Mouse (Mus musculus) forebrain, embryonic 15.5 days (tissue): ENCODE measurements around the gene Plekha8. TPM values are rescaled to one million over a fixed set of nuclear protein-coding genes. Genes with fewer than 3 reads are reported as not detected.

Source experiments
- ATAC-seq: fragments of 200-750 bp; cut with Nextera tagmentation; replicated peaks from 2 replicates; pipeline ENCODE4 v1.8.0; 2017; ENCODE audit warnings: mild to moderate bottlenecking, moderate TSS enrichment, moderate library complexity
- H3K27ac ChIP-seq: fragments of 300-500 bp; sonication (generic); replicated peaks from 2 replicates; pipeline ENCODE4 v1.5.1; 2015; ENCODE audit warnings: mild to moderate bottlenecking, inconsistent platforms
- H3K27me3 ChIP-seq: fragments of 300-500 bp; sonication (generic); 2 replicates; pipeline ENCODE4 v1.6.1; 2015; ENCODE audit warnings: inconsistent platforms
- H3K36me3 ChIP-seq: fragments of 300-500 bp; sonication (generic); 2 replicates; pipeline ENCODE4 v1.6.1; 2015; ENCODE audit warnings: mild to moderate bottlenecking, inconsistent platforms
- H3K4me1 ChIP-seq: fragments of 300-500 bp; sonication (generic); 2 replicates; pipeline ENCODE4 v1.6.1; 2015; ENCODE audit warnings: inconsistent platforms
- H3K4me2 ChIP-seq: fragments of 300-500 bp; sonication (generic); replicated peaks from 2 replicates; pipeline ENCODE4 v1.6.1; 2015; ENCODE audit warnings: mild to moderate bottlenecking, inconsistent platforms
- H3K4me3 ChIP-seq: fragments of 300-500 bp; sonication (generic); 2 replicates; pipeline ENCODE4 v1.5.1; 2015; ENCODE audit warnings: mild to moderate bottlenecking, inconsistent platforms
- H3K9ac ChIP-seq: fragments of 300-500 bp; sonication (generic); replicated peaks from 2 replicates; pipeline ENCODE4 v1.6.1; 2015; ENCODE audit warnings: mild to moderate bottlenecking, inconsistent platforms
- H3K9me3 ChIP-seq: fragments of 300-500 bp; sonication (generic); 2 replicates; pipeline ENCODE4 v1.6.1; 2016; ENCODE audit warnings: inconsistent platforms
- WGBS: fragments of 180-500 bp; shearing (Covaris S2); methylation state at CpG from one replicate; pipeline ENCODE4 v1.1.7; 2015; ENCODE audit warnings: mixed read lengths; 5-methylcytosine and 5-hydroxymethylcytosine counted together
- polyA plus RNA-seq: library from polyadenylated mRNA; unstranded; fragments of >200 nt; fragmentation: Nextera tagmentation; extraction: Ambion mirVana; gene quantifications from 2 replicates; pipeline ENCODE4 v1.2.1, GENCODE M21; 2015

Plekha8 gene
- polyA plus RNA-seq, 1 experiment from 2014 or later, result 10.2 TPM

- 75% methylated on average over 4 of the region's 4 CpGs for WGBS
- no peaks in the 10 kb centered on the region for H3K4me1 ChIP-seq
- H3K36me3 ChIP-seq, result no peaks in the 10 kb centered on the region
- H3K9me3 ChIP-seq, result no peaks in the 10 kb centered on the region
- no peak overlapping the region for H3K27ac ChIP-seq
- H3K4me3 ChIP-seq, result no peak overlapping the region
- H3K9ac ChIP-seq, result no peak overlapping the region
- no peak overlapping the region for H3K4me2 ChIP-seq
- H3K27me3 ChIP-seq, result no peaks in the 10 kb centered on the region
- ATAC-seq, result no peak
Observed at GRCm38 (mm10) chr6:54606241-54606640, 11.3 kb downstream of the Plekha8 start.

- Histone ChIP-seq H3K4me1 (no peaks in the 10 kb centered on the region), H3K27ac (no peak overlapping the region), H3K9ac (no peak overlapping the region), H3K4me2 (no peak overlapping the region), H3K9me3 (no peaks in the 10 kb centered on the region), H3K27me3 (no peaks in the 10 kb centered on the region), H3K4me3 (no peak overlapping the region), H3K36me3 (peaks cover 18% of the 10 kb centered on the region; the same call in 1 of the 2 replicates)
- no peak for ATAC-seq
- 72% methylated on average over 3 of the region's 3 CpGs for WGBS
Observed at GRCm38 (mm10) chr6:54617363-54617762, 22.5 kb downstream of the Plekha8 start.

DNA sequence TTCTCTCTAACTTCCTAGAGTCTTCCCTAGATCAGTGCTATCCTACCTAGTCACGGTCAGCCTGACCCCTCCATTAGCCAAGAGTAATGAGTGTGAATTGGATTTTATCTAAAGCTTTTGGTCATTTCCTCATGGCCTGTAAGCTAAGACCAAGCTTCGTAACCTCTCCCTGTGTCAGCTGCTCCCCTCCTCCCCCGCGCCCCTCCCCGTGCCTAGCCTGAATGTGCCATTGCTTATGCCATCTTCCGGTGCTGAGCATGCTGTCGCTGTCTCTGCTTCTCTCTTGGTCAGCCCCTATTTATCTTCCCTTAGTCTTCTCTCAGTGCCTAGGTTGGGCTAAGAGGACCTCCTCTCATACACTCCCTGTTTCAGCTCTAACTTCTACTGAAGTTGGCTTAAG lies 24.6 kb downstream of the Plekha8 start:
- Histone ChIP-seq H3K36me3 (peaks cover 28% of the 10 kb centered on the region; the same call in 1 of the 2 replicates), H3K4me3 (no peak overlapping the region), H3K27me3 (no peaks in the 10 kb centered on the region), H3K4me1 (no peaks in the 10 kb centered on the region), H3K9me3 (no peaks in the 10 kb centered on the region), H3K27ac (no peak overlapping the region), H3K9ac (no peak overlapping the region), H3K4me2 (no peak overlapping the region)
- WGBS, result 94% methylated on average over 7 of the region's 7 CpGs
- ATAC-seq, result no peak

- 91% methylated on average over 4 of the region's 4 CpGs for WGBS
- peaks cover 33% of the 10 kb centered on the region; the same call in 1 of the 2 replicates for H3K36me3 ChIP-seq
- no peaks in the 10 kb centered on the region for H3K9me3 ChIP-seq
- no peaks in the 10 kb centered on the region for H3K27me3 ChIP-seq
- no peak for ATAC-seq
- no peaks in the 10 kb centered on the region for H3K4me1 ChIP-seq
- no peak overlapping the region for H3K4me2 ChIP-seq
- H3K27ac ChIP-seq, result no peak overlapping the region
- no peak overlapping the region for H3K4me3 ChIP-seq
- no peak overlapping the region for H3K9ac ChIP-seq
Observed at GRCm38 (mm10) chr6:54620357-54620756, 25.4 kb downstream of the Plekha8 start.

- Histone ChIP-seq H3K4me1 (no peaks in the 10 kb centered on the region), H3K9ac (no peak overlapping the region), H3K9me3 (no peaks in the 10 kb centered on the region), H3K36me3 (peaks cover 28% of the 10 kb centered on the region), H3K27ac (no peak overlapping the region), H3K4me3 (no peak overlapping the region), H3K27me3 (no peaks in the 10 kb centered on the region), H3K4me2 (no peak overlapping the region)
- ATAC-seq, result no peak
- 88% methylated on average over 3 of the region's 3 CpGs for WGBS
Observed at GRCm38 (mm10) chr6:54628381-54628780, 33.5 kb downstream of the Plekha8 start.

DNA sequence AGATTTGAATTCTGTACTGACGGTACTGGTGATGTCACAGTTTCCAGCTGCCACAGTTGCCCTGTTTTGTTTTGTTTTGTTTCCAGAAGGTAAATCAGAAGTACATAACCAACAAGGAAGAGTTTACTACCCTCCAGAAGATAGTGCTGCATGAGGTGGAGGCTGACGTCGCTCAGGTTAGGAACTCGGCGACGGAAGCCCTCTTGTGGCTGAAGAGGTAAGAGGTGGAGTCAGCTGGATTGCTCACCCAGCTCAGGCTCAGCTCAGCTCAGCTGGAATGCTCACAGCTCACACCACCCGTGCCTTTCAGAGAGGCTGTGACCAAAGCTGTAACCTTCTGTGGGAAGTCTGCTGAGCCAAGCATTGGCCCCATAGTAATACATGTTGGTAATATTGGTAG lies 34.8 kb downstream of the Plekha8 start:
- no peak for ATAC-seq
- Histone ChIP-seq H3K36me3 (peaks cover 23% of the 10 kb centered on the region), H3K4me3 (no peak overlapping the region), H3K9me3 (no peaks in the 10 kb centered on the region), H3K27me3 (no peaks in the 10 kb centered on the region), H3K4me1 (no peaks in the 10 kb centered on the region), H3K9ac (no peak overlapping the region), H3K27ac (no peak overlapping the region), H3K4me2 (no peak overlapping the region)
- WGBS, result 39% methylated on average over 7 of the region's 7 CpGs

DNA sequence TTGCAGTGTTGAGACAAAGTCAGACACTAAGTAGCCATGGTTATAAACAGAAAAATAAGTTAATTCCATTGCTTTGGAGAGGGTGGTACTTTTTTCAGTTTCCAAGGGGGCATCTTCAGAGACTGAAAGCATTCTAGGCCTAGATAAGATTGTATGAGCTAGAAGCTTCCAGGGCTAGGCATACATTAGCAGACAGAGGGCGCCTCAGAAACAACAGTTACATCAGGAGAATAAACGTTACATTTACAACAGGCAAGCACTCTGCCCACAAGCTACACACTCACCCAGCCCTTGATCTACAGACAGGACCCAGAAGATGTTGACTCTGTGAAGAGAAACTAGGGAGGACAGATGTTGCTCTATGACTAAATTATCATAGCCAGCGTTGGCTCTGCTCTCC lies 36.6 kb downstream of the Plekha8 start:
- H3K27ac ChIP-seq, result no peak overlapping the region
- WGBS, result 50% methylated on average over 3 of the region's 3 CpGs
- H3K4me3 ChIP-seq, result no peak overlapping the region
- H3K4me2 ChIP-seq, result no peak overlapping the region
- no peak overlapping the region for H3K9ac ChIP-seq
- H3K27me3 ChIP-seq, result no peaks in the 10 kb centered on the region
- no peaks in the 10 kb centered on the region for H3K9me3 ChIP-seq
- H3K4me1 ChIP-seq, result no peaks in the 10 kb centered on the region
- H3K36me3 ChIP-seq, result peaks cover 15% of the 10 kb centered on the region
- no peak for ATAC-seq

DNA sequence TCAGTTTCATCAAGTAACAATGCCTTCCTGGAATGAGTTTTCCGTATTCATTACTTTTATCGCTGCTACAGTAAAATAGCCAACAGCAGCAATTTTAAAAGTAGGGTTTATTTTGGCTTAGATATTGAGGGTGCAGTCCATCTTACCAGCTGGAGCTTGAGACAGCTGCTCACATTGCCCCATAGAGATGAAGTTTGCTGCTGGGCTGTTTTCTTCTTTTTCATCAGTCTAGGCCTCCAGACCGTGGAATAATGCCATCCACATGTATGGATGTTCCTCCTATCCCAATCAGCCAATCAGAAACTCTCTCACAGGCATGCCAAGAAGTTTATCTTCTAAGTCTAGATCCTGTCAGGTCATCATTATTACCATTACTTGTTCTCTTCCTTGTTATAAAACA lies 45.0 kb downstream of the Plekha8 start:
- H3K4me1 ChIP-seq, result no peaks in the 10 kb centered on the region
- H3K9ac ChIP-seq, result no peak overlapping the region
- WGBS, result 91% methylated on average over 3 of the region's 3 CpGs
- no peak overlapping the region for H3K4me3 ChIP-seq
- H3K9me3 ChIP-seq, result no peaks in the 10 kb centered on the region
- H3K27ac ChIP-seq, result no peak overlapping the region
- no peak for ATAC-seq
- H3K27me3 ChIP-seq, result no peaks in the 10 kb centered on the region
- H3K36me3 ChIP-seq, result peaks cover 19% of the 10 kb centered on the region
- H3K4me2 ChIP-seq, result no peak overlapping the region

GRCm38 (mm10) chr6:54641953-54642352 lies 47.0 kb downstream of the Plekha8 start:
- Histone ChIP-seq H3K4me2 (no peak overlapping the region), H3K36me3 (peaks cover 16% of the 10 kb centered on the region), H3K9ac (no peak overlapping the region), H3K4me1 (no peaks in the 10 kb centered on the region), H3K9me3 (no peaks in the 10 kb centered on the region), H3K4me3 (no peak overlapping the region), H3K27ac (no peak overlapping the region), H3K27me3 (no peaks in the 10 kb centered on the region)
- ATAC-seq, result 0 out of 2 replicates have a peak, but pooled peaks have one; percentile 57
- WGBS, result 57% methylated on average over 2 of the region's 2 CpGs

GRCm38 (mm10) chr6:54643181-54643580 lies 48.3 kb downstream of the Plekha8 start:
- no peak overlapping the region for H3K4me2 ChIP-seq
- no peak for ATAC-seq
- WGBS, result 78% methylated on average over 4 of the region's 4 CpGs
- H3K4me1 ChIP-seq, result no peaks in the 10 kb centered on the region
- H3K36me3 ChIP-seq, result peaks cover 11% of the 10 kb centered on the region
- no peak overlapping the region for H3K9ac ChIP-seq
- H3K27ac ChIP-seq, result no peak overlapping the region
- H3K27me3 ChIP-seq, result no peaks in the 10 kb centered on the region
- H3K9me3 ChIP-seq, result no peaks in the 10 kb centered on the region
- no peak overlapping the region for H3K4me3 ChIP-seq

- Histone ChIP-seq H3K36me3 (no peaks in the 10 kb centered on the region), H3K4me1 (no peaks in the 10 kb centered on the region), H3K9ac (no peak overlapping the region), H3K9me3 (no peaks in the 10 kb centered on the region), H3K4me3 (no peak overlapping the region), H3K27me3 (no peaks in the 10 kb centered on the region), H3K27ac (no peak overlapping the region), H3K4me2 (no peak overlapping the region)
- ATAC-seq, result no peak
- 89% methylated on average over 11 of the region's 11 CpGs for WGBS
Observed at GRCm38 (mm10) chr6:54655471-54656095, 60.7 kb downstream of the Plekha8 start.

DNA sequence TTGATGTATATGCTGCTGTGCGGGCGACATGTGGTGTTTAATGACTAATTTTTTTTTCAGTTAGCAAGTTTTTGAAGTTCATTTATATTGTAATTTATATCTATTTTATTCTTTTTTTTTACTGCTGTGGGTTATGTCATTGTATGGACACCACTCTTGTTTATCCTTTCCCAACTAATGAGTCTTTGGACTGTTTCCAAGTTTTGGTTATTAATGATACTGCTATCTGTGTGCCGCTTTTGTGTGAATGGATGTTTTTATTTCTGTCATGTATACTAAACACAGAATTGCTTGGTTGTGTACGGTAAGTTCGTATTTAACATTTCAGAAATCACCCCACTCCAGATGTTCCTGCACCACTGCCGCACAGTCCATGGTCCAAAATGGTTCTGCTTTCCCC lies 63.0 kb downstream of the Plekha8 start:
- 58% methylated on average over 6 of the region's 6 CpGs for WGBS
- H3K9ac ChIP-seq, result no peak overlapping the region
- H3K4me2 ChIP-seq, result no peak overlapping the region
- ATAC-seq, result no peak
- no peaks in the 10 kb centered on the region for H3K27me3 ChIP-seq
- no peaks in the 10 kb centered on the region for H3K36me3 ChIP-seq
- no peak overlapping the region for H3K27ac ChIP-seq
- H3K4me1 ChIP-seq, result no peaks in the 10 kb centered on the region
- no peak overlapping the region for H3K4me3 ChIP-seq
- no peaks in the 10 kb centered on the region for H3K9me3 ChIP-seq

DNA sequence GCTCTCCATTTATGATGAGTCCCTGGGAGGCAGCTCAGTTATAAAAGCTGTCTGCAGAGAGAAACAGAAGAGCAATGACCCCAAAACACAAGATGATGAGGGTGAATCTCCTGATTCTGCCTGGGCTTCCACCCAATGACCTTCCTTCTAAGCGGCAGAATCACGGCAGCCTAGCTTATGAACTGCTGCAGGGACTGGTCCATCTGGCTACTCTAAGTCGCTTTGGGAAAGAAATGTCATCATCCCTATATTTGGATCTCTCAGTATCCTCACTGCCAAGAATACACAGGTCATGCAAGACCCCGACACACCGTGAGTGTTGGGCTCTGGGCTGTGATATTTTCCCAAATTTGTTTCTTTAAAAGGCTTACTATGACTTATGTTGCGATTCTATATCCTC lies 75.0 kb downstream of the Plekha8 start:
- H3K4me3 ChIP-seq, result no peak overlapping the region
- ATAC-seq, result no peak
- H3K4me1 ChIP-seq, result no peaks in the 10 kb centered on the region
- no peak overlapping the region for H3K9ac ChIP-seq
- no peak overlapping the region for H3K4me2 ChIP-seq
- H3K27me3 ChIP-seq, result no peaks in the 10 kb centered on the region
- WGBS, result 90% methylated on average over 6 of the region's 6 CpGs
- H3K36me3 ChIP-seq, result no peaks in the 10 kb centered on the region
- no peaks in the 10 kb centered on the region for H3K9me3 ChIP-seq
- no peak overlapping the region for H3K27ac ChIP-seq
